Mouse (Mus musculus) gastrocnemius, adult 8-10 months (tissue): ENCODE data around the gene Maml3. TPM values are rescaled to one million over a fixed set of nuclear protein-coding genes. Genes with fewer than 3 reads are reported as not detected.
A peak's percentile ranks its signal among the peaks of the same experiment; 100 is the strongest.

ENCODE experiments used
- DNase-seq, 2 experiments: peaks; one replicate each; pipeline ENCODE4 v3.0.0; 2022; ENCODE audit warnings: low spot score in 2 of 2
- total RNA-seq, 4 experiments: library from RNA; stranded (reverse); gene quantifications; 2 replicates each; pipeline ENCODE4 v1.2.4; 2022

Maml3 gene
- total RNA-seq, 4 experiments from 2014 or later, result 1.2 to 2.4 (median 1.8) TPM

- no peak for DNase-seq
These were observed 274.0 kb downstream of the Maml3 start for GRCm38 (mm10) chr3:51830821-51831429.

DNA sequence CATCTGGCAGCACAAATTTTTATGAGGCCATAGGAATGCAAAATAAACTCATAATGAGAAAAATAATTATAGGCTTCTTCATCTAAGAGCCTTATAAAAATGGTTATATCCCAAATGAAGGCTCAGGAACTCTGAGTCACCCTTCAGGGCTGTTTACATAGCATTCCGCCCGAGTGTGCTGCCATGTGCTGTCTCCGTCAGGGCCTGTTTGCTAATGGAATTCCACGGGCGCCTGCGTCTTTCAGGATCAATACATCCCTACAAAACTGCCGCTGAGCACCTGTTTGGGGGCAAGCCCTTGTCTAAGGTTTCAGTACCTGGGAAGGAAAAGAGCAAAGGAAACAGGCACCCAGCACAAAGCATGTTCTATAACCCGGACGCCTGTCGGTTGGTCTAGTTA, 279.3 kb downstream of the Maml3 start:
- no peak for DNase-seq

- no peak for DNase-seq
These were observed 280.4 kb downstream of the Maml3 start for GRCm38 (mm10) chr3:51824506-51824905.

- DNase-seq, result no peak
These were observed 283.3 kb downstream of the Maml3 start for GRCm38 (mm10) chr3:51821551-51821950.

- DNase-seq, result no peak
These were observed 285.8 kb downstream of the Maml3 start for GRCm38 (mm10) chr3:51819109-51819508.

- DNase-seq, result no peak
These were observed 287.0 kb downstream of the Maml3 start for GRCm38 (mm10) chr3:51817919-51818318.

DNA sequence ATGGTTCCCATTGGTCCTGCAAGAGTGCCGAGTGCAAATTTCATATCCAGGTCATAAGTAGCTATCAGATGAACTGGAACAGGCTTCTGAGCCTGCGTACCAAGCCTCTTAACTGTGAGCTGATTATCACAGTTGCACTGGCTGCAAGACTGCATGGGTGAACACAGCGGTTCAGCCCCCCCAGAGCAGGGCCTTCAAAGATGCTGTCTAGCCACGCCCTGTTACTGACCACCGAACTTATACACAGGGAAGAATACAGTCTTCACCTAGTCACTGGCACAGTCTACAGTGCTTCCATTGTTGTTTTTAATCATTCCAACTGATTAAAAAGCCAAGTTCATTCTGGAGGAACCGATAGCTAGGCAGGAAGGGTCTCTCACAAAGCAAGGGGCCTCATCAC, 287.5 kb downstream of the Maml3 start:
- DNase-seq, result no peak

- no peak for DNase-seq
These were observed 288.2 kb downstream of the Maml3 start for GRCm38 (mm10) chr3:51816517-51817285.

- DNase-seq, result no peak
These were observed 290.8 kb downstream of the Maml3 start for GRCm38 (mm10) chr3:51814073-51814472.

DNA sequence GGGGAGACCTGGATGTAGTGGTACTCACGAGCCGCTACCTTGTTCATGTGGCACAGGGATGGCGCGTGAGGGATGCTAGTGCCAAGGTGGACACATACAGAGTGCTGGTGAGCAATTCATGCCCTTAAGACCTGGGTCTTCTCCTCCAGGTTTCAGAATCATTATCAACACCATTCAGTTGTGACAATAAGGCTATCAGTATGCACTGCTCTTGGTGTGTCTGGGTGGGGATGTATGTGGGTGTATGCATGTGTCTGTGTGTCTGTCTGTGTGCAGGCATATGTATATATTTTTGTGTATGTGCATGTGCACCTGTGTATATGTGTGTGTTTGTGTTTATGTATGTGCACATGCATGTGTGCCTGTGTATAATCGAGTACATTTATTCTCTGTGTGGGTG, 291.7 kb downstream of the Maml3 start:
- no peak for DNase-seq

DNA sequence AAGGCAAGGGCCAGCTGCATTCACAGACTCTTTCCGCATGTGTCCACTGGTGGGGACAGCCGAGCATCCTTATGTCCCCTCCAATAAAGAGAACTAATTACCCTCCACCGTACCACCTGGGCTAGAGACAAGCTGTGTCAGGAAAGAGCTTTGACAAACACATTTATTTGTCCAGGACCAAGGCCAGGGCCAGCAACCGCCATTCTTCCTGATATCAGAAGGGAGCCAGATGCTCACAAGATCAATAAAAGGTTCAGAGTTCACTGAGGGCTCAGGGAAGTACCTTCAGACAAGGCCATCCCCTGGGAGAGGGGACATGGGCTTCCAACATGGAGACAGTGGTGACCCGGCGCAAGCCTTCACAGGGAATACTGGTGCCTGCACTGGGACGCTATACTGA, 294.1 kb downstream of the Maml3 start:
- DNase-seq, result no peak

- DNase-seq, result no peak
These were observed 295.1 kb downstream of the Maml3 start for GRCm38 (mm10) chr3:51809822-51810221.

- DNase-seq, result peak in 1 of 2 experiments; percentile 28
These were observed 296.6 kb downstream of the Maml3 start for GRCm38 (mm10) chr3:51807981-51808870.

GRCm38 (mm10) chr3:51805488-51806318, 299.2 kb downstream of the Maml3 start:
- DNase-seq, result no peak

DNA sequence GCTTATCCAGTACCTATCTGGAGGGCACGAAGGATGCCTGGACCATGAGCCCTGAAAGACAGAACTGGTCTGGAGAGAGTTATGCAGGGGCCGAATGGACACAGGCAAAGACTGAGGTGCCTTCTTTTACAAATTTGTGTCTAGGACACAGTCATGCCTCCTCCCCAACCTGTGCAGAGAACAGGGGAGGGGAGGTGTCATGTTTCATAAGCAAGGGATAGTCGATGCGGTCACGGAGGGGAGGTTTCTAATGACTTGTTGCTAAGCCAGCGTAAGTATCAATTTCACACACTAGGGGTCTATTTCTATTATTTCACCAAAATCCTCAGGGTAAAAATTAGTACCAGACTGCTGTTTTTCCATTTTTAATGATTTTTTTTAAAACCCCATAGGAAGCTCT, 301.0 kb downstream of the Maml3 start:
- DNase-seq, result no peak

GRCm38 (mm10) chr3:51799650-51800049, 305.2 kb downstream of the Maml3 start:
- no peak for DNase-seq

- DNase-seq, result no peak
These were observed 308.0 kb downstream of the Maml3 start for GRCm38 (mm10) chr3:51796838-51797237.

DNA sequence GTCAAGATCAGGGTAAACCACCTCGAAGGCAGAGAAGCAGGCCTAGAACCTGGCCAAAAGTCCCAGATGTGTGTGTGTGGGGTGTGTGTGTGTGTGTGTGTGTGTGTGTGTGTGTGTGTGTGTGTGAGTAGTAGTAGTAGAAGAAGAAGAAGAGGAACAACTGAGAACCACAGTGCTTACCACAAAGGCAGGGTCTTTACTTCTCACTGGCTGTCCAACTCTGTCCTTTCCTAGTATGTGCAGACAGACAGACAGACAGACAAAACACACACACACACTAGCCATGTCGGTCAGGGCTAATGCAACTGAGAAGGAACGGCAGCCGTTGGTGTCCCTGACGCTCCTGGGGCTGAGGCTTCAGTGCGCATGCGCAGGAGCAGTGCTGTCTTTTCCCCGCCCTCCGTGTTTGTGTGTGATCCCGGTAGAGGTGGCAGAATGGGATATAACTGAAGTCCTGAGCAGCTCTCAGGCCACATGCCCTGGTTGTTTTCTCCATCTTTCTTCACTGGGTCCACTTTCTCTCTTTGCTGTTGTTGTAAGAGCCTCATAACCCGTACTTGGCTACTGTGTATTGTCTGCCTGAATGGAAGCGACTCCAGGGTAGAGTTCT, 308.6 kb downstream of the Maml3 start:
- DNase-seq, result no peak

DNA sequence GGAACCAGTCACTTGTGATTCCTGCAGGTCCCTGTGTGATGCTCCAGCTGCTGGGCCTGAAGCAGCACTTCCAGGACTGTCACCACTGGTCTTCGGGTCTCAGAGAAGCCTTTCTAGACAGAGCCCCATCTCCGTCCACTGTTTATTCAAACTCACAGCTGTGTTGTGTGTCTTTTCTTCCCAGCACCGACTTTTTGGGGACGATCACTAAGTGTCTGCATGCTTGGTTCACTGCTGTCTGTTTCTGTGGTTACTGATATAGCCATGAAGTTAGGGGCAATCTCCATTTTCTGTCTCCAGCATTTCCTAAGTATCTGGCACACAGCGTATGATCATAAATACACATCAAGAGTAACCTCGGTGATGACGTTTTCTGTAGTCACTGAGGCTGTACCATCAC, 313.3 kb downstream of the Maml3 start:
- no peak for DNase-seq

DNA sequence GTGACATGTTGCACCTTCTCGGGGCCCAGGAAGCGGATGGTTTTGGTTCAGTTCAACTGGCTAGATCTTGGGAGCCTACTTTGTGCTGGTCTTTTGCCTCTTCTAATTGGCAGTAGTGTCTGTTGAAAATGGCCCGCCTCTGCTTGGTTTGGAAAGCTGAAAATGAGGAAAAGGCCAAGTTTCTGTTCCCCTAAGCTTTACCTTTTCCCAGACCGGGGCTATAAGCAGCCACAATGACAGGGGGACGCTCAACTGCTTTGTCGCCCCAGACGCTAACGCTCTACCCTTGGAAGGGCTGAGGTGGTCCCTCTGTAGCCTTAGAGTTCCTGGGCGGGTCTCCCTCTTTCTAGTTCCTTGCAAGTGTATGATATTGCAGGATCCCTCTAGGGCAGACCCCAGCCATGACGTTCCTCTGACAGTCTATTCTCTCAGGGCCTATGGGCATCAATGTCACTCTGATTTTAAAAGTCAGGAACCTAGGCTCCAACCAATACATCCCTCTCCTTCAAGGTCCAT, 315.4 kb downstream of the Maml3 start:
- no peak for DNase-seq
